Mouse (Mus musculus) heart, embryonic 11.5 days (tissue): Measurements from ENCODE around the gene B4galt5. TPM values are rescaled to one million over a fixed set of nuclear protein-coding genes. Genes with fewer than 3 reads are reported as not detected.
A peak's percentile ranks its signal among the peaks of the same experiment; 100 is the strongest.

ENCODE experiments used
- ATAC-seq: fragments of 200-750 bp; cut with Nextera tagmentation; replicated peaks from 2 replicates; pipeline ENCODE4 v1.8.0; 2017; ENCODE audit warnings: moderate library complexity; ENCODE audit not compliant: insufficient number of reproducible peaks, low FRiP score, low TSS enrichment
- H3K27ac ChIP-seq: fragments of 300-500 bp; sonication (generic); 2 replicates; pipeline ENCODE4 v1.5.1; 2014; ENCODE audit warnings: mild to moderate bottlenecking, low read depth, low read length
- H3K27me3 ChIP-seq: fragments of 300-500 bp; sonication (generic); 2 replicates; pipeline ENCODE4 v1.6.1; 2014; ENCODE audit warnings: mild to moderate bottlenecking, low read length, mixed read lengths; ENCODE audit not compliant: control insufficient read depth, insufficient read depth
- H3K36me3 ChIP-seq: fragments of 300-500 bp; sonication (generic); 2 replicates; pipeline ENCODE4 v1.6.1; 2014; ENCODE audit warnings: mild to moderate bottlenecking, low read length, moderate library complexity, mixed read lengths; ENCODE audit not compliant: control insufficient read depth, insufficient read depth
- H3K4me1 ChIP-seq: fragments of 300-500 bp; sonication (generic); 2 replicates; pipeline ENCODE4 v1.6.1; 2014; ENCODE audit warnings: low read length; ENCODE audit not compliant: control insufficient read depth, insufficient read depth
- H3K4me2 ChIP-seq: fragments of 300-500 bp; sonication (generic); 2 replicates; pipeline ENCODE4 v1.6.1; 2014; ENCODE audit warnings: mild to moderate bottlenecking, moderate library complexity
- H3K4me3 ChIP-seq: fragments of 300-500 bp; sonication (generic); 2 replicates; pipeline ENCODE4 v1.5.1; 2014; ENCODE audit warnings: low read depth, low read length
- H3K9ac ChIP-seq: fragments of 300-500 bp; sonication (generic); 2 replicates; pipeline ENCODE4 v1.6.1; 2014; ENCODE audit warnings: mild to moderate bottlenecking, low read depth, low read length, moderate library complexity
- H3K9me3 ChIP-seq: fragments of 300-500 bp; sonication (generic); replicated peaks from 2 replicates; pipeline ENCODE4 v1.6.1; 2016; ENCODE audit warnings: low read length; ENCODE audit not compliant: control insufficient read depth
- WGBS: fragments of 180-500 bp; shearing (Covaris S2); extraction: QIAGEN DNeasy Blood & Tissue Kit; methylation state at CpG from one replicate; pipeline ENCODE4 v1.1.7; 2014; ENCODE audit not compliant: insufficient replicate concordance; 5-methylcytosine and 5-hydroxymethylcytosine counted together
- polyA plus RNA-seq: library from polyadenylated mRNA; unstranded; fragments of >200 nt; fragmentation: Nextera tagmentation; extraction: Ambion mirVana; gene quantifications from 2 replicates; pipeline ENCODE4 v1.2.1, GENCODE M21; 2014

Gene B4galt5
- polyA plus RNA-seq, 1 experiment from 2014 or later: 24.5 TPM

DNA sequence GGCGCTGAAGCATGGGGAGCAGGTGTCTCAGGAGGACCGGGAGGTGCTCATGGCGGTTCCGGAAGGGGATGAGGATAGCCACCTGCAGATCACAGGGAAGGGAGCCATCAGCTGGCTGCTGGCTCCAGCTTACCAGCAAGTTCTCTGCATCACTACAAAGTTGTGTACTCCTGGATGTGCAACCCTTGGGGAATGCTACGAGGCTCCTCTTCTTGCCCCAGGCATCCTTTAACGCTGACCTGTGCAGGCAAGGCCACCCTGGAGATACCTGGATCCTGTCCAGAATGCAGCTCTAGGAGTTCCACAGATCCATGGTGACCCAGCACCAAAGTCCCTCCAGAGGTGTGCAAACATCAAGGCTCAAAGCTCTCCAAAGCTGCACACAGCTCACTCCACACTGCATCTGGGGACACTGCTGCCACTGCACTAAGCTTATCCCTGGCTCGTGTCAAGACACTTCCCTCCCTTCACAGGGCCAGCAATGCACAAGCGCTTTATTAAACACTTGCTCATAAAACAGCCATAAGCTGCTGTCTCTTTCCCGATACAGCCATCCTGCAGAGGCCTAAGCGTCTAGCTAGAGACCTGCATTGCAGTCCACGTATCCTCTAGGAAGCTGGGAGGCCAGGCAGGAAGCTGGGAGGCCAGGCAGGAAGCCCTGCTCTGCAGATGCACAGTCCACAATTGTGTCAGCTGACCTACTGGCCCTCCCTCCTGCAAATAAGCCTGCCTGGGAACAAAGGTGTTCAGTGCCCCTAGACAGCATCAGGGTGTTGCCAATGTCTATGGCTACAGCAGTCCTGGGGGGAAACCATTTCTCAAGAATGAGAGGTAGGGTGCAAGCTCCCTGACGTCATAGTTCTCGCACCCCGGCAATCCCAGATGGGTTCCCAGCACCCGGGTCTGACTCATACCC lies 42.1 kb downstream of the B4galt5 start:
- ATAC-seq: 0 out of 2 replicates have a peak, but pooled peaks have one; percentile 31
- 86% methylated on average over 15 of the region's 15 CpGs for WGBS
- Histone ChIP-seq H3K4me1 (no peaks in the 10 kb centered on the region), H3K9me3 (no peaks in the 10 kb centered on the region), H3K4me3 (no peak overlapping the region), H3K4me2 (no peak overlapping the region), H3K9ac (no peak overlapping the region), H3K27me3 (no peaks in the 10 kb centered on the region), H3K36me3 (peaks cover 16% of the 10 kb centered on the region), H3K27ac (no peak overlapping the region)

DNA sequence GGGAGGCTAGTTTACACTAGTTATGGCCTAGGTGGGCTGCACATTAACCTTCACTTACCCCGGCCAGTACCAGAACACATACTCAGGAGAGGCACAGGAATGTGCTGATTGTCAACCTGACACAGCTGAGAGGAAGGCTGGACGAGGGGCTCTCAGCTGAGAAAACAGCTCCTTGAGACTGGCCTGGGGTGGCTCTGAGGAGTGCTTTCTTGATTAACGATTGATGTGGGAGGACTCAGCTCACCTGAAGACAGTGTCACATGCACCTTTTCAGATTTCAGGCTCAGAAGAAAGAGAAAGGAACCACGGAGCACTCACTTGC lies 42.7 kb downstream of the B4galt5 start:
- H3K27ac ChIP-seq: no peak overlapping the region
- H3K36me3 ChIP-seq: peaks cover 23% of the 10 kb centered on the region
- H3K27me3 ChIP-seq: no peaks in the 10 kb centered on the region
- H3K9ac ChIP-seq: no peak overlapping the region
- no peaks in the 10 kb centered on the region for H3K9me3 ChIP-seq
- no peak overlapping the region for H3K4me2 ChIP-seq
- 76% methylated on average over 4 of the region's 4 CpGs for WGBS
- no peaks in the 10 kb centered on the region for H3K4me1 ChIP-seq
- no peak overlapping the region for H3K4me3 ChIP-seq
- ATAC-seq: no peak

GRCm38 (mm10) chr2:167305382-167306272 lies 43.4 kb downstream of the B4galt5 start:
- Histone ChIP-seq H3K27me3 (no peaks in the 10 kb centered on the region), H3K4me3 (no peak overlapping the region), H3K9me3 (no peaks in the 10 kb centered on the region), H3K27ac (no peak overlapping the region), H3K4me1 (no peaks in the 10 kb centered on the region), H3K36me3 (peaks cover 23% of the 10 kb centered on the region), H3K4me2 (no peak overlapping the region), H3K9ac (no peak overlapping the region)
- ATAC-seq: no peak
- 93% methylated on average over 13 of the region's 13 CpGs for WGBS

GRCm38 (mm10) chr2:167304651-167305381 lies 44.2 kb downstream of the B4galt5 start:
- Histone ChIP-seq H3K27me3 (no peaks in the 10 kb centered on the region), H3K4me3 (no peak overlapping the region), H3K9me3 (no peaks in the 10 kb centered on the region), H3K36me3 (peaks cover 23% of the 10 kb centered on the region), H3K4me2 (no peak overlapping the region), H3K4me1 (peaks cover 6% of the 10 kb centered on the region), H3K27ac (no peak overlapping the region), H3K9ac (no peak overlapping the region)
- no peak for ATAC-seq
- 86% methylated on average over 16 of the region's 16 CpGs for WGBS

DNA sequence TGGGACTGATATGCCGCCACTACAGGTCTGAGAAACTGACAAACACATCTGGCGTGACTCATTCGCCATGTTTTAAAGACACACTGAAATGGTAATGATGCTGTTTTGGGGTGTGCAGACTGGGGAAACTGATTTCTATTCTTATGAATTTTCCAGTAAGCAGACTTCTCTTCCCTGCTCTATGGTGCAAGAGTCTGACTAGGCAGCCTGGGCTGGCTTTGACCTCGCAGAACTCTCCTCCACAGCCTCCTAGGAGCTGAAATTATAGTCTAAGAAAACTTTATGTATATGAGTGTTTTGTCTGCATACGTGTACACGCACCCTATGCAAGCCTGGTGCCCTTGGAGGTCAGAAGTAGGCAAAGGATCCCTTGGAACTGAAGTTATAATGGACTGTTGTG lies 45.2 kb downstream of the B4galt5 start:
- peaks cover 17% of the 10 kb centered on the region for H3K36me3 ChIP-seq
- no peak for ATAC-seq
- WGBS: 91% methylated on average over 6 of the region's 6 CpGs

GRCm38 (mm10) chr2:167303196-167303595 lies 45.8 kb downstream of the B4galt5 start:
- ATAC-seq: no peak
- Histone ChIP-seq H3K4me1 (peaks cover 19% of the 10 kb centered on the region), H3K27me3 (no peaks in the 10 kb centered on the region), H3K27ac (no peak overlapping the region), H3K36me3 (peaks cover 17% of the 10 kb centered on the region), H3K4me2 (no peak overlapping the region), H3K9ac (no peak overlapping the region), H3K9me3 (no peaks in the 10 kb centered on the region), H3K4me3 (no peak overlapping the region)
- WGBS: 81% methylated on average over 8 of the region's 8 CpGs

More for the DNA sequence above, 45.2 kb downstream of the B4galt5 start:
- Histone ChIP-seq H3K9ac (no peak overlapping the region), H3K9me3 (no peaks in the 10 kb centered on the region), H3K27me3 (no peaks in the 10 kb centered on the region), H3K4me3 (no peak overlapping the region), H3K4me1 (peaks cover 16% of the 10 kb centered on the region), H3K4me2 (no peak overlapping the region), H3K27ac (no peak overlapping the region)

- H3K27ac ChIP-seq: no peak overlapping the region
- H3K27me3 ChIP-seq: no peaks in the 10 kb centered on the region
- no peak overlapping the region for H3K9ac ChIP-seq
- no peaks in the 10 kb centered on the region for H3K9me3 ChIP-seq
- H3K36me3 ChIP-seq: peaks cover 17% of the 10 kb centered on the region
- no peak for ATAC-seq
- no peak overlapping the region for H3K4me3 ChIP-seq
- 37% methylated on average over 1 of the region's 1 CpGs for WGBS
- H3K4me2 ChIP-seq: no peak overlapping the region
- peaks cover 19% of the 10 kb centered on the region for H3K4me1 ChIP-seq
Measured at GRCm38 (mm10) chr2:167302641-167303040, 46.3 kb downstream of the B4galt5 start.

GRCm38 (mm10) chr2:167302031-167302430 lies 47.0 kb downstream of the B4galt5 start:
- no peak overlapping the region for H3K9ac ChIP-seq
- H3K9me3 ChIP-seq: no peaks in the 10 kb centered on the region
- WGBS: 90% methylated on average over 12 of the region's 12 CpGs
- H3K4me3 ChIP-seq: no peak overlapping the region
- H3K27me3 ChIP-seq: no peaks in the 10 kb centered on the region
- ATAC-seq: no peak
- no peak overlapping the region for H3K27ac ChIP-seq
- peaks cover 17% of the 10 kb centered on the region for H3K36me3 ChIP-seq
- no peak overlapping the region for H3K4me2 ChIP-seq
- peaks cover 19% of the 10 kb centered on the region for H3K4me1 ChIP-seq
